Mouse (Mus musculus) embryonic facial prominence, embryonic 10.5 days (tissue): ENCODE measurements around the gene Pramel7. TPM values are rescaled to one million over a fixed set of nuclear protein-coding genes. Genes with fewer than 3 reads are reported as not detected.

Experiments used
- DNase-seq: peaks from one replicate; pipeline ENCODE4 v3.0.0-alpha.2; 2017; ENCODE audit warnings: low spot score
- H3K27ac ChIP-seq: fragments of 300-500 bp; sonication (generic); replicated peaks from 2 replicates; pipeline ENCODE4 v1.5.1; 2016; ENCODE audit warnings: mild to moderate bottlenecking
- H3K27me3 ChIP-seq: fragments of 300-500 bp; sonication (generic); replicated peaks from 2 replicates; pipeline ENCODE4 v1.6.1; 2016; ENCODE audit warnings: low read depth, mild to moderate bottlenecking; ENCODE audit not compliant: poor library complexity, severe bottlenecking
- H3K36me3 ChIP-seq: fragments of 300-500 bp; sonication (generic); replicated peaks from 2 replicates; pipeline ENCODE4 v1.6.1; 2016; ENCODE audit warnings: mild to moderate bottlenecking, moderate library complexity
- H3K4me1 ChIP-seq: fragments of 300-500 bp; sonication (generic); 2 replicates; pipeline ENCODE4 v1.6.1; 2016
- H3K4me3 ChIP-seq: fragments of 300-500 bp; sonication (generic); 2 replicates; pipeline ENCODE4 v1.5.1; 2016; ENCODE audit warnings: mild to moderate bottlenecking, moderate library complexity
- H3K9me3 ChIP-seq: fragments of 300-500 bp; sonication (generic); 2 replicates; pipeline ENCODE4 v1.6.1; 2016; ENCODE audit warnings: mild to moderate bottlenecking
- WGBS: fragments of 180-500 bp; shearing (Covaris S2); methylation state at CpG from one replicate; pipeline ENCODE4 v1.1.7; 2016; 5-methylcytosine and 5-hydroxymethylcytosine counted together
- polyA plus RNA-seq: library from polyadenylated mRNA; unstranded; fragments of >200 nt; fragmentation: Nextera tagmentation; extraction: Ambion mirVana; gene quantifications from 2 replicates; pipeline ENCODE4 v1.2.1, GENCODE M21; 2016

The Pramel7 gene
- polyA plus RNA-seq, 1 experiment from 2014 or later, result not detected

- Histone ChIP-seq H3K4me1 (no peaks in the 10 kb centered on the region), H3K4me3 (no peak overlapping the region), H3K36me3 (no peaks in the 10 kb centered on the region), H3K9me3 (no peaks in the 10 kb centered on the region), H3K27me3 (no peaks in the 10 kb centered on the region), H3K27ac (no peak overlapping the region)
- no peak for DNase-seq
- WGBS, result 91% methylated on average over 4 of the region's 4 CpGs
Measured at GRCm38 (mm10) chr2:87461769-87462168, 35.1 kb downstream of the Pramel7 start.

GRCm38 (mm10) chr2:87453662-87454061 is 43.2 kb downstream of the Pramel7 start, which contains the start of gene Olfr1126:
Gene Olfr1126, plus strand, starts transcription at chr2:87453962.
- no peaks in the 10 kb centered on the region for H3K9me3 ChIP-seq
- no peaks in the 10 kb centered on the region for H3K27me3 ChIP-seq
- H3K4me1 ChIP-seq, result no peaks in the 10 kb centered on the region
- H3K4me3 ChIP-seq, result no peak within 1 kb of the TSS
- no peak for DNase-seq
- H3K27ac ChIP-seq, result no peak within 1 kb of the TSS
- no peaks in the 10 kb centered on the region for H3K36me3 ChIP-seq

Other genes starting within 250 kb of the Pramel7 start
- not detected in 2 replicates for gene Olfr1115, start 249.1 kb downstream of the Pramel7 start, polyA plus RNA-seq
- not detected in 2 replicates for gene Olfr1116, start 229.6 kb downstream of the Pramel7 start, polyA plus RNA-seq
- gene Olfr1118, start 189.5 kb downstream of the Pramel7 start, polyA plus RNA-seq, result not detected in 2 replicates
- not detected in 2 replicates for gene Olfr1120, start 142.3 kb downstream of the Pramel7 start, polyA plus RNA-seq
- not detected in 2 replicates for gene Olfr1121, start 127.2 kb downstream of the Pramel7 start, polyA plus RNA-seq
- gene Olfr1122, start 111.2 kb downstream of the Pramel7 start, polyA plus RNA-seq, result not detected in 2 replicates
- gene Olfr1123, start 80.5 kb downstream of the Pramel7 start, polyA plus RNA-seq, result not detected in 2 replicates
- gene Olfr1124, start 66.8 kb downstream of the Pramel7 start, polyA plus RNA-seq, result 0.06 and 0.14 TPM in 2 replicates
- gene Olfr1126, start 43.1 kb downstream of the Pramel7 start, polyA plus RNA-seq, result not detected in 2 replicates
- gene Pramel6, start 9.5 kb upstream of the Pramel7 start, polyA plus RNA-seq, result not detected in 2 replicates
- not detected in 2 replicates for gene Olfr153, start 34.7 kb upstream of the Pramel7 start, polyA plus RNA-seq
- gene Olfr1128, start 48.4 kb upstream of the Pramel7 start, polyA plus RNA-seq, result not detected in 2 replicates
- not detected in 2 replicates for gene Olfr1129, start 76.8 kb upstream of the Pramel7 start, polyA plus RNA-seq
- not detected in 2 replicates for gene Olfr1130, start 109.1 kb upstream of the Pramel7 start, polyA plus RNA-seq
- not detected in 2 replicates for gene Olfr1131, start 130.0 kb upstream of the Pramel7 start, polyA plus RNA-seq
- not detected in 2 replicates for gene Olfr1132, start 140.4 kb upstream of the Pramel7 start, polyA plus RNA-seq
- gene Olfr1133, start 150.3 kb upstream of the Pramel7 start, polyA plus RNA-seq, result not detected in 2 replicates
- not detected in 2 replicates for gene Olfr1134, start 161.4 kb upstream of the Pramel7 start, polyA plus RNA-seq
- not detected in 2 replicates for gene Olfr1135, start 176.6 kb upstream of the Pramel7 start, polyA plus RNA-seq
- gene Olfr1136, start 196.9 kb upstream of the Pramel7 start, polyA plus RNA-seq, result not detected in 2 replicates
- gene Olfr1137, start 216.1 kb upstream of the Pramel7 start, polyA plus RNA-seq, result not detected in 2 replicates
- gene Olfr1138, start 242.9 kb upstream of the Pramel7 start, polyA plus RNA-seq, result not detected in 2 replicates
- gene Olfr1140, start 246.7 kb upstream of the Pramel7 start, polyA plus RNA-seq, result not detected in 2 replicates